Mouse (Mus musculus) C2C12 (cell line): ENCODE measurements at regions not wholly inside any gene's neighbourhood (a gene's known extent, or its start where the extent isn't known, plus 50 kb on each side); places are given as distances from the start of the nearest gene placed in this dataset.

Experiments
- H3K27me3 ChIP-seq: one replicate; pipeline ENCODE4 v1.6.1; 2011; ENCODE audit not compliant: control insufficient read depth, insufficient read depth, insufficient read length
- H3K36me3 ChIP-seq: one replicate; pipeline ENCODE4 v1.6.1; 2011; ENCODE audit not compliant: control insufficient read depth, insufficient read depth
- H3K4me3 ChIP-seq: one replicate; pipeline ENCODE4 v1.5.1; 2011; ENCODE audit warnings: mild to moderate bottlenecking, control low read depth; ENCODE audit not compliant: poor library complexity, insufficient read depth, severe bottlenecking
- H3K79me2 ChIP-seq: one replicate; pipeline ENCODE4 v1.6.1; 2011; ENCODE audit not compliant: control insufficient read depth, insufficient read depth
- H3K79me3 ChIP-seq: one replicate; pipeline ENCODE4 v1.6.1; 2011; ENCODE audit warnings: low read depth, control low read depth
- H3ac ChIP-seq: one replicate; pipeline ENCODE3; 2011; ENCODE audit warnings: low read depth; ENCODE audit not compliant: control insufficient read depth, insufficient read length
- CEBPB ChIP-seq: IDR thresholded peaks from one replicate; pipeline ENCODE4 v1.6.1; 2011; ENCODE audit warnings: low read depth, mild to moderate bottlenecking, control low read depth, moderate library complexity
- CTCF ChIP-seq: IDR thresholded peaks from one replicate; pipeline ENCODE4 v1.5.1; 2011; ENCODE audit not compliant: control insufficient read depth, insufficient read depth, insufficient read length
- FOSL1 ChIP-seq: IDR thresholded peaks from one replicate; pipeline ENCODE4 v1.8.0; 2011; ENCODE audit warnings: mild to moderate bottlenecking, low read length; ENCODE audit not compliant: poor library complexity, insufficient read depth, severe bottlenecking
- MAX ChIP-seq: IDR thresholded peaks from one replicate; pipeline ENCODE4 v1.6.1; 2011; ENCODE audit warnings: mild to moderate bottlenecking, control low read depth
- MYOD1 ChIP-seq: IDR thresholded peaks from one replicate; pipeline ENCODE4 v1.6.1; 2011; ENCODE audit warnings: low read depth; ENCODE audit not compliant: control insufficient read depth, insufficient read length
- MYOG ChIP-seq: IDR thresholded peaks from one replicate; pipeline ENCODE4 v1.6.1; 2011; ENCODE audit not compliant: control insufficient read depth, insufficient read length; ENCODE audit errors: extremely low read depth
- USF1 ChIP-seq: IDR thresholded peaks from one replicate; pipeline ENCODE4 v1.6.1; 2011; ENCODE audit warnings: low read depth, mild to moderate bottlenecking, control low read depth, moderate library complexity

- no peak overlapping the region for H3K4me3 ChIP-seq
- TF ChIP-seq MAX = no peak
- TF ChIP-seq MYOD1 = no peak
- TF ChIP-seq FOSL1 = no peak
- no peak for TF ChIP-seq USF1
- no peak for TF ChIP-seq MYOG
- TF ChIP-seq CTCF = no peak
- TF ChIP-seq CEBPB = no peak
- H3K79me2 ChIP-seq = no peaks in the 10 kb centered on the region
- peaks cover 4% of the 10 kb centered on the region for H3K27me3 ChIP-seq
- H3ac ChIP-seq = no peak overlapping the region
- H3K79me3 ChIP-seq = no peaks in the 10 kb centered on the region
- no peaks in the 10 kb centered on the region for H3K36me3 ChIP-seq
Measured at GRCm38 (mm10) chr9:50430147-50430546, 64.2 kb upstream of the Plet1 start.

GRCm38 (mm10) chr9:50433525-50433924, 60.8 kb upstream of the Plet1 start:
- H3K36me3 ChIP-seq = no peaks in the 10 kb centered on the region
- TF ChIP-seq USF1 = no peak
- TF ChIP-seq MAX = no peak
- no peak for TF ChIP-seq MYOD1
- TF ChIP-seq CEBPB = no peak
- TF ChIP-seq FOSL1 = no peak
- no peak for TF ChIP-seq CTCF
- TF ChIP-seq MYOG = no peak
- no peaks in the 10 kb centered on the region for H3K79me2 ChIP-seq
- H3ac ChIP-seq = no peak overlapping the region
- no peaks in the 10 kb centered on the region for H3K79me3 ChIP-seq
- H3K4me3 ChIP-seq = no peak overlapping the region
- peaks cover 4% of the 10 kb centered on the region for H3K27me3 ChIP-seq

GRCm38 (mm10) chr9:50433978-50434377, 60.3 kb upstream of the Plet1 start:
- Histone ChIP-seq H3ac (no peak overlapping the region), H3K79me3 (no peaks in the 10 kb centered on the region), H3K4me3 (no peak overlapping the region), H3K79me2 (no peaks in the 10 kb centered on the region), H3K36me3 (no peaks in the 10 kb centered on the region), H3K27me3 (peaks cover 4% of the 10 kb centered on the region)
- TF ChIP-seq MYOD1 = no peak
- TF ChIP-seq CTCF = no peak
- TF ChIP-seq MYOG = no peak
- TF ChIP-seq CEBPB = no peak
- TF ChIP-seq FOSL1 = no peak
- no peak for TF ChIP-seq MAX
- no peak for TF ChIP-seq USF1

- Histone ChIP-seq H3K27me3 (no peaks in the 10 kb centered on the region), H3K79me2 (no peaks in the 10 kb centered on the region), H3ac (no peak overlapping the region), H3K79me3 (no peaks in the 10 kb centered on the region), H3K36me3 (no peaks in the 10 kb centered on the region), H3K4me3 (no peak overlapping the region)
- TF ChIP-seq USF1 (no peak), CTCF (peak; percentile 84), MAX (no peak)
Measured at GRCm38 (mm10) chr9:50437830-50438722, 56.2 kb upstream of the Plet1 start.

- H3ac ChIP-seq = no peak overlapping the region
- no peaks in the 10 kb centered on the region for H3K27me3 ChIP-seq
- no peaks in the 10 kb centered on the region for H3K79me3 ChIP-seq
- H3K79me2 ChIP-seq = no peaks in the 10 kb centered on the region
- H3K36me3 ChIP-seq = no peaks in the 10 kb centered on the region
- no peak overlapping the region for H3K4me3 ChIP-seq
- TF ChIP-seq MYOD1 = no peak
- TF ChIP-seq CEBPB = no peak
- TF ChIP-seq CTCF = no peak
Measured at GRCm38 (mm10) chr9:50438738-50439137, 55.6 kb upstream of the Plet1 start.

- H3ac ChIP-seq = no peak overlapping the region
- no peaks in the 10 kb centered on the region for H3K79me2 ChIP-seq
- H3K36me3 ChIP-seq = no peaks in the 10 kb centered on the region
- no peaks in the 10 kb centered on the region for H3K27me3 ChIP-seq
- H3K79me3 ChIP-seq = no peaks in the 10 kb centered on the region
- TF ChIP-seq MAX = no peak
- no peak for TF ChIP-seq MYOG
- no peak for TF ChIP-seq MYOD1
- TF ChIP-seq FOSL1 = no peak
- TF ChIP-seq CTCF = no peak
- no peak for TF ChIP-seq CEBPB
- TF ChIP-seq USF1 = no peak
- H3K4me3 ChIP-seq = no peak overlapping the region
Measured at GRCm38 (mm10) chr9:50440222-50440621, 54.1 kb upstream of the Plet1 start.
